Mouse (Mus musculus) embryonic fibroblast, embryonic 13.5 days (primary cell): ENCODE results near the gene Tmed10.

Experiments used
- CTCF ChIP-seq: IDR thresholded peaks from 2 replicates; pipeline ENCODE4 v1.5.1; 2011; ENCODE audit warnings: mild to moderate bottlenecking, control low read depth, low read length, moderate library complexity, borderline replicate concordance; ENCODE audit not compliant: insufficient read depth
- POLR2A ChIP-seq: IDR thresholded peaks from 2 replicates; pipeline ENCODE4 v1.6.1; 2011; ENCODE audit warnings: low read depth, mild to moderate bottlenecking, control low read depth, low read length, moderate library complexity

DNA sequence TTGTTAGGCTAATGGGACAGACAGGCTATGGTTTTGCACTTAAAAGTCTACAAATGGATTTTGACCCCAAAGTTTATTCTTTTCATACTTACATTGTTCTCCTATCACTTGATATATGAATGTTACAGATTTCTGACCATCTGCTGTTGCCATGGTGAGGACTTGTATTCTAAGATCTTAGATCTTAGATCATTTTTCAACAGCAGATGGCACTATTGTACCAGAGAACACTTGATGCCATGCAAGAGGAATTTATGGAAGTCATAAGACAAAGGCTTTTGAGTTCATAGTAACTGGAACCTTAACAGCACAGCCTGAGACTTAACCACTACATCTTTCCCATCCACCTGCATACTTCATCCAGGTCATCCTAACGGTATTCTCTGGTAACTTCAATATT is 33.5 kb downstream of the Tmed10 start:
- TF ChIP-seq POLR2A (no peak), CTCF (no peak)
